Mouse (Mus musculus): ENCODE data around the gene Ttll11. TPM values are rescaled to one million over a fixed set of nuclear protein-coding genes. Genes with fewer than 3 reads are reported as not detected.

Ttll11 gene
- polyA plus RNA-seq, 1 experiment from 2014 or later: 0.34 TPM

GRCm38 (mm10) chr2:36000390-36000789, 20.7 kb upstream of the Ttll11 start:
- H3K4me3 ChIP-seq (replicated peaks; ENCODE audit: low read length): no peak overlapping the region
- no peak overlapping the region for H3K9ac ChIP-seq (ENCODE audit: low read length)
- H3K27me3 ChIP-seq (ENCODE audit: control insufficient read depth, insufficient read depth, low read length): no peaks in the 10 kb centered on the region; the same call in 1 of the 2 replicates
- ATAC-seq (ENCODE audit: insufficient read depth, low FRiP score): no peak
- WGBS: 31% methylated on average over 1 of the region's 1 CpGs
- H3K4me1 ChIP-seq (ENCODE audit: control insufficient read depth, insufficient read depth, low read length): no peaks in the 10 kb centered on the region
- H3K36me3 ChIP-seq (ENCODE audit: control insufficient read depth, insufficient read depth, low read length): no peaks in the 10 kb centered on the region
- H3K9me3 ChIP-seq (replicated peaks; ENCODE audit: control insufficient read depth, low read length): no peaks in the 10 kb centered on the region
- no peak overlapping the region for H3K4me2 ChIP-seq (ENCODE audit: low read depth, low read length)
- H3K27ac ChIP-seq (ENCODE audit: low read length): no peak overlapping the region

GRCm38 (mm10) chr2:35999212-35999611, 19.5 kb upstream of the Ttll11 start:
- Histone ChIP-seq H3K4me3 (replicated peaks; ENCODE audit: low read length) (no peak overlapping the region), H3K9me3 (replicated peaks; ENCODE audit: control insufficient read depth, low read length) (no peaks in the 10 kb centered on the region), H3K9ac (ENCODE audit: low read length) (no peak overlapping the region), H3K4me1 (ENCODE audit: control insufficient read depth, insufficient read depth, low read length) (no peaks in the 10 kb centered on the region), H3K27ac (ENCODE audit: low read length) (no peak overlapping the region), H3K27me3 (ENCODE audit: control insufficient read depth, insufficient read depth, low read length) (no peaks in the 10 kb centered on the region; the same call in 1 of the 2 replicates), H3K36me3 (ENCODE audit: control insufficient read depth, insufficient read depth, low read length) (no peaks in the 10 kb centered on the region), H3K4me2 (ENCODE audit: low read depth, low read length) (no peak overlapping the region)
- no peak for ATAC-seq (ENCODE audit: insufficient read depth, low FRiP score)

GRCm38 (mm10) chr2:35998416-35998815, 18.7 kb upstream of the Ttll11 start:
- Histone ChIP-seq H3K9me3 (replicated peaks; ENCODE audit: control insufficient read depth, low read length) (no peaks in the 10 kb centered on the region), H3K4me2 (ENCODE audit: low read depth, low read length) (no peak overlapping the region), H3K4me3 (replicated peaks; ENCODE audit: low read length) (no peak overlapping the region), H3K27me3 (ENCODE audit: control insufficient read depth, insufficient read depth, low read length) (no peaks in the 10 kb centered on the region; the same call in 1 of the 2 replicates), H3K36me3 (ENCODE audit: control insufficient read depth, insufficient read depth, low read length) (no peaks in the 10 kb centered on the region), H3K9ac (ENCODE audit: low read length) (no peak overlapping the region), H3K4me1 (ENCODE audit: control insufficient read depth, insufficient read depth, low read length) (no peaks in the 10 kb centered on the region), H3K27ac (ENCODE audit: low read length) (no peak overlapping the region)
- no peak for ATAC-seq (ENCODE audit: insufficient read depth, low FRiP score)
- WGBS: 72% methylated on average over 5 of the region's 5 CpGs

GRCm38 (mm10) chr2:35996753-35997152, 17.0 kb upstream of the Ttll11 start:
- H3K9me3 ChIP-seq (replicated peaks; ENCODE audit: control insufficient read depth, low read length): no peaks in the 10 kb centered on the region
- no peak overlapping the region for H3K9ac ChIP-seq (ENCODE audit: low read length)
- no peak overlapping the region for H3K27ac ChIP-seq (ENCODE audit: low read length)
- no peak overlapping the region for H3K4me3 ChIP-seq (replicated peaks; ENCODE audit: low read length)
- H3K4me2 ChIP-seq (ENCODE audit: low read depth, low read length): no peak overlapping the region
- no peak for ATAC-seq (ENCODE audit: insufficient read depth, low FRiP score)
- H3K27me3 ChIP-seq (ENCODE audit: control insufficient read depth, insufficient read depth, low read length): no peaks in the 10 kb centered on the region
- WGBS: 75% methylated on average over 2 of the region's 2 CpGs
- H3K36me3 ChIP-seq (ENCODE audit: control insufficient read depth, insufficient read depth, low read length): no peaks in the 10 kb centered on the region
- H3K4me1 ChIP-seq (ENCODE audit: control insufficient read depth, insufficient read depth, low read length): no peaks in the 10 kb centered on the region

- Histone ChIP-seq H3K4me3 (replicated peaks; ENCODE audit: low read length) (no peak overlapping the region), H3K9me3 (replicated peaks; ENCODE audit: control insufficient read depth, low read length) (no peaks in the 10 kb centered on the region), H3K27me3 (ENCODE audit: control insufficient read depth, insufficient read depth, low read length) (no peaks in the 10 kb centered on the region), H3K4me1 (ENCODE audit: control insufficient read depth, insufficient read depth, low read length) (no peaks in the 10 kb centered on the region), H3K4me2 (ENCODE audit: low read depth, low read length) (no peak overlapping the region), H3K9ac (ENCODE audit: low read length) (no peak overlapping the region), H3K36me3 (ENCODE audit: control insufficient read depth, insufficient read depth, low read length) (no peaks in the 10 kb centered on the region), H3K27ac (ENCODE audit: low read length) (no peak overlapping the region)
- no peak for ATAC-seq (ENCODE audit: insufficient read depth, low FRiP score)
- 70% methylated on average over 6 of the region's 6 CpGs for WGBS
These were observed 14.6 kb upstream of the Ttll11 start for GRCm38 (mm10) chr2:35994303-35994702.

- Histone ChIP-seq H3K27me3 (ENCODE audit: control insufficient read depth, insufficient read depth, low read length) (no peaks in the 10 kb centered on the region), H3K9ac (ENCODE audit: low read length) (no peak overlapping the region), H3K4me3 (replicated peaks; ENCODE audit: low read length) (no peak overlapping the region), H3K27ac (ENCODE audit: low read length) (no peak overlapping the region), H3K36me3 (ENCODE audit: control insufficient read depth, insufficient read depth, low read length) (no peaks in the 10 kb centered on the region), H3K9me3 (replicated peaks; ENCODE audit: control insufficient read depth, low read length) (no peaks in the 10 kb centered on the region), H3K4me1 (ENCODE audit: control insufficient read depth, insufficient read depth, low read length) (no peaks in the 10 kb centered on the region), H3K4me2 (ENCODE audit: low read depth, low read length) (no peak overlapping the region)
- 69% methylated on average over 2 of the region's 2 CpGs for WGBS
- ATAC-seq (ENCODE audit: insufficient read depth, low FRiP score): no peak
These were observed 13.8 kb upstream of the Ttll11 start for GRCm38 (mm10) chr2:35993481-35993880.

DNA sequence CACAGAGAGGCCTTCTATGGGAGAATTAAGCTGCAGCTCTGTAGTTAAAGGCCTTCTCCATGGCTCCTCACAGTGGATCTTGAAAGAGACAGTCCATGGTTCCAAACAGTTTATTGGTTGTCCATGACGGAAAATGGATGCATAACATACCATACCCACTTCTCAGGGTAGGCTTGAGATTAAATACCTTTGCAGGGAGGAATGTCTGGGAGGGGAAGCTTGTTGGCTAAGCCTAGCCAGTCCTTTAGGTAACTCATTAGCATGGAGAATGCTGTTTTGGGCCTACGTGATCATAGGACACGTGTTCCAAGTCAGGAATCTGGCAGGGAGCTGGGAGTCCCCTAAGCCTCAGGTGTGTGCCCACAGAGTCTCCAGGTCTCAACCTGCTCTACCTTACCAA, 12.5 kb upstream of the Ttll11 start:
- no peak overlapping the region for H3K27ac ChIP-seq (ENCODE audit: low read length)
- no peak overlapping the region for H3K4me3 ChIP-seq (replicated peaks; ENCODE audit: low read length)
- 83% methylated on average over 3 of the region's 3 CpGs for WGBS
- H3K4me2 ChIP-seq (ENCODE audit: low read depth, low read length): no peak overlapping the region
- no peaks in the 10 kb centered on the region for H3K4me1 ChIP-seq (ENCODE audit: control insufficient read depth, insufficient read depth, low read length)
- H3K27me3 ChIP-seq (ENCODE audit: control insufficient read depth, insufficient read depth, low read length): no peaks in the 10 kb centered on the region
- H3K9ac ChIP-seq (ENCODE audit: low read length): no peak overlapping the region
- H3K36me3 ChIP-seq (ENCODE audit: control insufficient read depth, insufficient read depth, low read length): no peaks in the 10 kb centered on the region
- H3K9me3 ChIP-seq (replicated peaks; ENCODE audit: control insufficient read depth, low read length): no peaks in the 10 kb centered on the region
- no peak for ATAC-seq (ENCODE audit: insufficient read depth, low FRiP score)

- Histone ChIP-seq H3K27me3 (ENCODE audit: control insufficient read depth, insufficient read depth, low read length) (no peaks in the 10 kb centered on the region), H3K36me3 (ENCODE audit: control insufficient read depth, insufficient read depth, low read length) (no peaks in the 10 kb centered on the region), H3K4me2 (ENCODE audit: low read depth, low read length) (no peak overlapping the region), H3K9ac (ENCODE audit: low read length) (no peak overlapping the region), H3K4me3 (replicated peaks; ENCODE audit: low read length) (no peak overlapping the region), H3K4me1 (ENCODE audit: control insufficient read depth, insufficient read depth, low read length) (peaks cover 5% of the 10 kb centered on the region; the same call in 1 of the 2 replicates), H3K9me3 (replicated peaks; ENCODE audit: control insufficient read depth, low read length) (no peaks in the 10 kb centered on the region), H3K27ac (ENCODE audit: low read length) (no peak overlapping the region)
- WGBS: 4% methylated on average over 7 of the region's 7 CpGs
- ATAC-seq (ENCODE audit: insufficient read depth, low FRiP score): 0 out of 2 replicates have a peak, but pooled peaks have one; percentile 16
These were observed 4.2 kb upstream of the Ttll11 start for GRCm38 (mm10) chr2:35983869-35984268.

DNA sequence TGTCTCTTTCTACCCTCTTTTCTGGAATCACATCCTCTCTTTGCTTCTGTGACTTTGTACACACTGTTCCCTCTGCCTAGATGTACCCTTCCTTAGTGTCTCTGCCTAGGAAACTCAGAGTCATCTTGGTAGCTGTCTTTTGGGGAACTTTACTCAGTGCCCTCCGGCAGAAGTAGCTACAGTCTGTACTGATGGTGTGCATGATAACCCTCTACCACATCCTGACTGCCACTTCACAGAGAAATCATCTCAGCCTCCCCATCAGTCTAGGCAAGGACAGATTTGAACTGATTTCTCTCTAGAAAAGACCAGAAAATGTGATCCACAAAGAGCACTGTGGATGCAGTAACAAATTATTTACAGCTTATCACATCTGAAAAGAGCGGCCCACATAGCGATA, 2.2 kb upstream of the Ttll11 start:
- peaks cover 18% of the 10 kb centered on the region for H3K4me1 ChIP-seq (ENCODE audit: control insufficient read depth, insufficient read depth, low read length)
- H3K9me3 ChIP-seq (replicated peaks; ENCODE audit: control insufficient read depth, low read length): no peaks in the 10 kb centered on the region
- H3K9ac ChIP-seq (ENCODE audit: low read length): no peak overlapping the region
- WGBS: 77% methylated on average over 3 of the region's 3 CpGs
- H3K27ac ChIP-seq (ENCODE audit: low read length): no peak overlapping the region
- ATAC-seq (ENCODE audit: insufficient read depth, low FRiP score): no peak
- no peak overlapping the region for H3K4me3 ChIP-seq (replicated peaks; ENCODE audit: low read length)
- H3K27me3 ChIP-seq (ENCODE audit: control insufficient read depth, insufficient read depth, low read length): no peaks in the 10 kb centered on the region
- H3K4me2 ChIP-seq (ENCODE audit: low read depth, low read length): no peak overlapping the region
- no peaks in the 10 kb centered on the region for H3K36me3 ChIP-seq (ENCODE audit: control insufficient read depth, insufficient read depth, low read length)
